Mouse (Mus musculus) frontal cortex, postnatal 10 days (tissue): ENCODE measurements at regions not wholly inside any gene's neighbourhood (a gene's known extent, or its start where the extent isn't known, plus 50 kb on each side); places are given as distances from the start of the nearest gene placed in this dataset.
"Not testable (repeated sequence)": the region's sequence is repeated elsewhere in the genome, so short reads cannot be mapped to it uniquely, and the experiment has no call there.

Experiments
- DNase-seq, 2 experiments: peaks; one replicate each; pipeline ENCODE4 v3.0.0; 2022; ENCODE audit warnings: low spot score in 2 of 2, mixed read lengths in 1 of 2

GRCm38 (mm10) chr19:32972116-32972515, 214.8 kb downstream of the Pten start:
- no peak for DNase-seq

GRCm38 (mm10) chr19:32973130-32973529, 215.8 kb downstream of the Pten start:
- no peak for DNase-seq

- no peak for DNase-seq
Observed at GRCm38 (mm10) chr19:32974778-32975240, 217.5 kb downstream of the Pten start.

- DNase-seq = no peak
Observed at GRCm38 (mm10) chr19:32975303-32975702, 218.0 kb downstream of the Pten start.

- DNase-seq = no peak
Observed at GRCm38 (mm10) chr19:32976507-32976906, 219.2 kb downstream of the Pten start.

DNA sequence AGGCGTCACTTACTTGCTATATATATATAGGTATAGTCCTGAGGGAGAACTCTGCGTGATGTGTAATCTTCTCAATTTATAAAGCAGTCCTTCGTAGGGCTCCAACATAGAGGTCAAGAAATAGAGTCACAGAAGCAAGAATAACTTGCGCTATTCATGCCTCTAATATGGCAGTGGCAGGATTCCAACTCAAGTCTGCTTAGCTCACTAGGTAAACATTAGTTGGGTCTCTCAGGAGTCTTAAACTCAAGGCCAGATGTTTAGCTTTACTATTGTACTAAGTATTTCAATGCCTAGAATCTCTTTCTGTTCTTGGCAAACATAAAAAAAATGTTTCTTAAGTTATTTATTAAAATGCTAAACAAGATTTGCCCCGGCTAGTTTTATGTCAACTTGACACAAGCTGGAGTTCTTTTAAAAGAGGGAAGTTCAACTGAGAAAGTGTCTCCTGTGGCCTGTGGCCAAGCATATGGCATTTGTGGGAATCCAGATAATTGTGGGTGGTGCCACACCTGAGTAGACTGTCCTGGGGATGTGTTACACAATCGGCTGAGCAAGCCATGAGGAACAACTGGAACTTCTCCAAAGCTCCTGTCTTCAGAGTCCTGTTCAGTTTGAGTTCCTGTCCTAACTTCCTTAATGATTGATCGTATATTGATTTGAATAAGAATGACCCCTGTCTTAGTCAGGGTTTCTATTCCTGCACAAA, 220.9 kb downstream of the Pten start:
- DNase-seq = no peak

DNA sequence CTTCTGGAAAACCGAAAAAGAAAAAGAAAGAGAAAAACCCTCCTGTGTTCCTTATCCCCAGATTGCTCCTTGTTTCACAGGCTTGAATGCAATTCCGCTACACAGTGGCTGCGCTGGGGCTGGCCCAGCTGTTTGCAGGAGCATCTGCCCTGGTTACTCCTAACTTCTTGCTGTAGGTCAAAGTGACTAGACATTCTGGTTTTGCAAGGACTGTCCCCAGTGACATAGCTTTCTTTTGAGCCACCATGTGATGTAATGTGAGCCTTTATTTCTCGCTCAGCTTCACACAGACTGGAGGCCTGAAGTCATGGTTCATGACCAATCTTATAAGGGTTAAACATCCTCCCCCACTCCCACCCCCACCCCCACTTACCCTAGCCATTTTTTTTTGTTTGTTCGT, 222.8 kb downstream of the Pten start:
- no peak for DNase-seq

- DNase-seq = no peak
Observed at GRCm38 (mm10) chr19:32988713-32989112, 231.4 kb downstream of the Pten start.

- DNase-seq = no peak
Observed at GRCm38 (mm10) chr19:32989346-32989745, 232.0 kb downstream of the Pten start.

GRCm38 (mm10) chr19:32990576-32990975, 233.3 kb downstream of the Pten start:
- no peak for DNase-seq

- no peak for DNase-seq
Observed at GRCm38 (mm10) chr19:32998576-32999170, 241.4 kb downstream of the Pten start.

- DNase-seq = no peak
Observed at GRCm38 (mm10) chr19:33007582-33007981, 250.3 kb downstream of the Pten start.

GRCm38 (mm10) chr19:33008076-33008475, 250.8 kb downstream of the Pten start:
- no peak for DNase-seq

DNA sequence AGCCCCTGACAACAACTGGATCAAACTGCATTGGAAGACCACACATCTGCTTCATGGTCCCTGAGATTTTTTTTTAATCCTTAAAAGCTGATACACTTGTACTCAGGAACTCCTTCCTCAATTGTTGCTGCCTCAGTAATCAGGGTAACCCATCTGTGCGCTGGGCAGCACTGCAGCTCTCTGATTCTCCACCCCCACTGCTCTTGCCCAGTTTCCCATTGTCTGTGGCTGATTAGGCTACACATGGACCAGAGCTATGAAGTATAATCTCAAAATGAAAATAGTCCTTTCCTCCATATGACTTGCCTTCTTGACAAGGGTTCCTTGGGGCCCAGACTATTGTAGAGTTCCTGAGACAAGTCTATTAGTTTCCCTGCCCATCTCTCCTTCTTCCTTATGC, 251.5 kb downstream of the Pten start:
- no peak for DNase-seq

GRCm38 (mm10) chr19:33010886-33011446, 253.7 kb downstream of the Pten start:
- no peak for DNase-seq

GRCm38 (mm10) chr19:33014879-33015278, 257.6 kb downstream of the Pten start:
- DNase-seq = not testable (repeated sequence)

DNA sequence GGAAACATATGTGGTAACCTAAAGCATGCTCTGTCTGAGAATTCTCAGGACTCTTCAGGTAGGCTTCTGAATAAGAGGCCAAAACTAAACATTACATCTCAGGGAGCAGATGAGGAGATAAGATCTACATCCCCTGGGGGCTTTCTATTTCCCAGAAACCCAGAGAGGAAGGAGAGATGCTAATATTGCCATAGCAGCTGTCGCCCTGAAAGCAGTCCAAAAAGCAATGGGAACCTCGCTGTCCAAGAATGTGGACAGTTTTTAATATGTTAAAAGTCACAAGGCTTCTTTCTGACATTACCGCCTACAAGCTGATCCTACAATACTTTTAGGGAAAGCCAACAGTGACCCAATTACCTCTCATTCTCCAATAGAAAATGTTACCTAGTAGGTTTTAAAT, 263.9 kb downstream of the Pten start:
- DNase-seq = no peak

- DNase-seq = no peak
Observed at GRCm38 (mm10) chr19:33022839-33023428, 265.6 kb downstream of the Pten start.

- DNase-seq = no peak
Observed at GRCm38 (mm10) chr19:33029688-33030444, 272.6 kb downstream of the Pten start.

DNA sequence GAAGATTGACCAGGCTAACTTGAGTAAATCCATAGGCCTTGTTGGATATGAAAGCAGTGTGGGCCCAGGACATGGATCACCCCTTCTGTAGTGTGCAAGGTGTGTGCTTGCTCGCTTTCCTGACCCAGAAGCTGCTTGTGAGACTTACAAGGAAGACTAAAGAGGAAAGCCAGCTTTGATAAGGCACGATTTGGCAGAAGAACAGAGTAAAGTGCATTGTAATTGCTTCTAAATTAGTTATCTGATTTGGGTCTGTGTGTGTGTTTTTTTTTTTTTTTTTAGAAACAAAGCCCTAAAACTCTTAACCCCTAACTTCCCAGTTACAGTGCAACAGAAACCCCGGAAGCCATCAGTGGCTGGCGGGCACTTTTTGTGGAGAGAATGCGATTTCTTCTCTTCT, 283.2 kb downstream of the Pten start:
- no peak for DNase-seq

- no peak for DNase-seq
Observed at GRCm38 (mm10) chr19:33040991-33041390, 283.7 kb downstream of the Pten start.

DNA sequence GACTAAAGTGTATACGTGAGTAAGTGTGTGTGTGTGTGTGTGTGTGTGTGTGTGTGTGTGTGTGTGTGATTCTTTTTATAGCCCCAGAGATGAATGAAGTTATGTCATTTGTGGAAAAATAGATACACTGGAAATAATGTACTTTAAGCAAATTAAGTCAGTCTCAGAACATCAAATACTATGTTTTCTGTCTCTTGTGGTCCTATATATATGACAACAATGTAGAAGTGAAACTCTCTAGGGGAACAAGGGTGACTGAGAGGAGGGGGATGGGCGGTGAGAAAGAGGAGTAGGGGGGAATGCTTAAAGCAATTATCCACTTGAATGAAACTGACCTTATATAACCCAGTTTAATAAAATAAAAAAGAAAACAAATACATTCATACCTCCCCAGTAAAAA, 285.5 kb downstream of the Pten start:
- no peak for DNase-seq
